Mouse (Mus musculus) intestine, embryonic 16.5 days (tissue): ENCODE results near the gene Cyp2e1. TPM values are rescaled to one million over a fixed set of nuclear protein-coding genes. Genes with fewer than 3 reads are reported as not detected.

Experiments
- ATAC-seq: fragments of 200-750 bp; cut with Nextera tagmentation; 2 replicates; pipeline ENCODE4 v1.8.0; 2017; ENCODE audit warnings: moderate TSS enrichment, moderate library complexity
- H3K27ac ChIP-seq: fragments of 300-500 bp; sonication (generic); 2 replicates; pipeline ENCODE4 v1.5.1; 2014; ENCODE audit warnings: mild to moderate bottlenecking, low read length
- H3K27me3 ChIP-seq: fragments of 300-500 bp; sonication (generic); replicated peaks from 2 replicates; pipeline ENCODE4 v1.6.1; 2014; ENCODE audit warnings: low read length, control low read depth, mixed read lengths; ENCODE audit not compliant: control insufficient read depth, insufficient read depth
- H3K36me3 ChIP-seq: fragments of 300-500 bp; sonication (generic); 2 replicates; pipeline ENCODE4 v1.6.1; 2014; ENCODE audit warnings: low read length, control low read depth; ENCODE audit not compliant: control insufficient read depth, insufficient read depth
- H3K4me1 ChIP-seq: fragments of 300-500 bp; sonication (generic); 2 replicates; pipeline ENCODE4 v1.6.1; 2014; ENCODE audit warnings: low read length, control low read depth, mixed read lengths; ENCODE audit not compliant: control insufficient read depth, insufficient read depth
- H3K4me2 ChIP-seq: fragments of 300-500 bp; sonication (generic); 2 replicates; pipeline ENCODE4 v1.6.1; 2014; ENCODE audit warnings: low read depth, low read length, control low read depth
- H3K4me3 ChIP-seq: fragments of 300-500 bp; sonication (generic); 2 replicates; pipeline ENCODE4 v1.5.1; 2014; ENCODE audit warnings: mild to moderate bottlenecking, low read length
- H3K9ac ChIP-seq: fragments of 300-500 bp; sonication (generic); 2 replicates; pipeline ENCODE4 v1.6.1; 2014; ENCODE audit warnings: low read depth, low read length
- H3K9me3 ChIP-seq: fragments of 300-500 bp; sonication (generic); 2 replicates; pipeline ENCODE4 v1.6.1; 2016; ENCODE audit warnings: low read length, control low read depth; ENCODE audit not compliant: control insufficient read depth
- WGBS: fragments of 180-500 bp; shearing (Covaris S2); extraction: QIAGEN DNeasy Blood & Tissue Kit; methylation state at CpG from one replicate; pipeline ENCODE4 v1.1.7; 2014; 5-methylcytosine and 5-hydroxymethylcytosine counted together
- polyA plus RNA-seq: library from polyadenylated mRNA; unstranded; fragments of >200 nt; fragmentation: Nextera tagmentation; extraction: Ambion mirVana; gene quantifications from 2 replicates; pipeline ENCODE4 v1.2.1, GENCODE M21; 2015

Cyp2e1 gene
- polyA plus RNA-seq, 1 experiment from 2014 or later = not detected

DNA sequence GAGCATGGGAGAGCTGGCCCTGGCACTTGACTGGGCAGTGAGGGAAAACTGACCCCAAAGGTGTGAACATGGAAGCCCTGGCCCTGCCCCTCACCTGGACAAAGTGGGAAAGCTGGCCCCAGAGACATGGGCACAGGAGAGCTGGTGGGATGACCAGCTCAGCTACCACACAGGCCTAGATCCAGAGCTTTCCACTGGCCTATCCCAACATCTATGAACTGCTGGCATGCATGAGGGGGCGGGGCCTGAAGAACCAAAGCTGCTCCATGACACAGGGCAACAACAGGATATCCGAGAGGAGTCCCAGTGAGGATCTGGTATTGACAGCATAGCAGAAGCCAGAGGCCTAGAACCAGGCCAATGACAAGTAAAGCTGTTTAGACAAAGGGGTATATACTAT lies 34.7 kb downstream of the Cyp2e1 start:
- no peaks in the 10 kb centered on the region for H3K4me1 ChIP-seq
- 67% methylated on average over 2 of the region's 2 CpGs for WGBS
- H3K27me3 ChIP-seq = no peaks in the 10 kb centered on the region
- no peak overlapping the region for H3K4me3 ChIP-seq
- no peak overlapping the region for H3K4me2 ChIP-seq
- H3K9me3 ChIP-seq = no peaks in the 10 kb centered on the region
- no peak for ATAC-seq
- no peak overlapping the region for H3K9ac ChIP-seq
- H3K36me3 ChIP-seq = no peaks in the 10 kb centered on the region
- H3K27ac ChIP-seq = no peak overlapping the region

DNA sequence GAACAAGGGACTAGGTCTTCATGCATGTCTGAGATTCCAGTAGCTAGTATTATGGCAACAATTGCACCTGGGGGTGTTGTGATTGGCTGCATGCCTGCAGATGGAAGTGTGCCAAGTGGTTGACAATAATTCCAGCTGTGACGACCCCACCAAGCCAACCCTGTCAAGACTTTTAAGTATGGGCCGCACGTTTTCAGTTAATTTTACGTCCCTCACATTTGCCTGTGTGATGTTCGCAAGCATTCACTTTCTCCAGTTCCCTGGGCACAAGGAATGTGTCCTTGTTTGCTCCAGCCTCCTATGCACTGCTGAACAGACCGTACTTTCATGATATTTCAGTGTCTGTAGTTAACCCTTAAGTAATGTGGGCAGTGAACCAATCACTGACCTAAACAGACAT lies 39.1 kb downstream of the Cyp2e1 start:
- ATAC-seq = no peak
- no peaks in the 10 kb centered on the region for H3K9me3 ChIP-seq
- no peaks in the 10 kb centered on the region for H3K36me3 ChIP-seq
- H3K4me2 ChIP-seq = no peak overlapping the region
- H3K27ac ChIP-seq = no peak overlapping the region
- no peaks in the 10 kb centered on the region for H3K4me1 ChIP-seq
- WGBS = 73% methylated on average over 6 of the region's 6 CpGs
- no peak overlapping the region for H3K4me3 ChIP-seq
- H3K27me3 ChIP-seq = no peaks in the 10 kb centered on the region
- no peak overlapping the region for H3K9ac ChIP-seq

DNA sequence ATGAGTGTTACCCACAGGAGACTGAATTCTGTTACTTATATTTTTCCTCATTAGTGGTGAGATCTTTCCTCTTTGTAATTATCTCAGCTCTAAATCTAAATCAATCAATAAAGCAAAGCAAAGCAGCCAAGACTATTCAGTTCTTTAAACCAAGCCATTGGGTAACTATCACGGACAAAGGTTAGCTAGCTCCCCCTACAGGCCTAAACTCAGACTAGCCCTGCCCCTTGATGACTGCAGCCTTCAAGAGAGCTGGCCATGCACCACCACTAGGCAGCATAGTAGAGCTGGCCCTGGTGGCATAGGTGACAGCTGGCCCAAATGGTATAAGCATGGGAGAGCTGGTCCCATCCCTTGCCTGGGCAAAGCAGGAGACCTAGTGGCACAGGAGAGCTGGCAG lies 42.2 kb downstream of the Cyp2e1 start:
- no peaks in the 10 kb centered on the region for H3K36me3 ChIP-seq
- no peaks in the 10 kb centered on the region for H3K4me1 ChIP-seq
- ATAC-seq = no peak
- H3K27ac ChIP-seq = no peak overlapping the region
- H3K27me3 ChIP-seq = no peaks in the 10 kb centered on the region
- no peak overlapping the region for H3K9ac ChIP-seq
- no peak overlapping the region for H3K4me3 ChIP-seq
- no peaks in the 10 kb centered on the region for H3K9me3 ChIP-seq
- no peak overlapping the region for H3K4me2 ChIP-seq
- 12% methylated on average over 1 of the region's 1 CpGs for WGBS

DNA sequence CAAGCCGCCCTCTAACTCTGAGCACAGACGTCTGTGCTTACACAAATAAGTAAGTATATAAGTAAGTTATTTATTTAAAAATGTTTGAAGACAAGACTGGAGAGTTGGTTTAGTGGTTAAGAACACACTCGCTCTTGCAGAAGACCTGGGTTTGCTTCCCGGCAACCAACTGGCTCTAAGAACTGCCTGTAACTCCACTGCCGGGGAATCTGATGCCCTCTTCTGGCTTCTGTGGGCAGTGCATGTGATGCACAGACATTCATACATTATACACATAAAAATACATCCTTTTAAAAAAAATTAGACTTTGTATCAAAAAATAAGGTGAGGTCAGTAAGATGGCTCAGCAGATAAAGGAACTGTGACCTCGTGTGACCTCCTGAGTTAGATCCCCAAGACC lies 47.0 kb downstream of the Cyp2e1 start:
- 92% methylated on average over 6 of the region's 6 CpGs for WGBS
- no peak for ATAC-seq
- Histone ChIP-seq H3K9ac (no peak overlapping the region), H3K36me3 (no peaks in the 10 kb centered on the region), H3K4me3 (no peak overlapping the region), H3K4me2 (no peak overlapping the region), H3K27ac (no peak overlapping the region), H3K9me3 (no peaks in the 10 kb centered on the region), H3K4me1 (no peaks in the 10 kb centered on the region), H3K27me3 (no peaks in the 10 kb centered on the region)

DNA sequence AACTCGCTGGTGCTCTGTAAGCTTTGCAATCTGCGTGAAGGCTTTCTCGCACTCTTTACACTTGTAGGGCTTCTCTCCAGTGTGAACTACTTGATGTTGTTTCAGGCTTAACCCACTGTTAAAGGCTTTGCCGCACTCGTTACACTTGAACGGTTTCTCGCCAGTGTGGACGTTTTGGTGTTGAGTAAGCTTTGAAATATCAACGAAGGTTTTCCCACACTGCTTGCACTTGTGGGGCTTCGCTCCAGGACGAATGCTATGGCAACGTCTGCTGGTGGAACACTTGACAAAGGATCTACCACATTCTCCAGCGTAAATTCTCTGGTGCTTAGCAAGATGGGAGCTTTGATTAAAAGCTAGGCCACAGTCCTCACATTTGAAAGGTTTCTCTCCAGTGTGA lies 48.2 kb downstream of the Cyp2e1 start:
- Histone ChIP-seq H3K4me2 (no peak overlapping the region), H3K4me3 (no peak overlapping the region), H3K9me3 (no peaks in the 10 kb centered on the region), H3K9ac (no peak overlapping the region), H3K4me1 (no peaks in the 10 kb centered on the region), H3K36me3 (no peaks in the 10 kb centered on the region), H3K27me3 (no peaks in the 10 kb centered on the region), H3K27ac (no peak overlapping the region)
- 89% methylated on average over 13 of the region's 13 CpGs for WGBS
- no peak for ATAC-seq

DNA sequence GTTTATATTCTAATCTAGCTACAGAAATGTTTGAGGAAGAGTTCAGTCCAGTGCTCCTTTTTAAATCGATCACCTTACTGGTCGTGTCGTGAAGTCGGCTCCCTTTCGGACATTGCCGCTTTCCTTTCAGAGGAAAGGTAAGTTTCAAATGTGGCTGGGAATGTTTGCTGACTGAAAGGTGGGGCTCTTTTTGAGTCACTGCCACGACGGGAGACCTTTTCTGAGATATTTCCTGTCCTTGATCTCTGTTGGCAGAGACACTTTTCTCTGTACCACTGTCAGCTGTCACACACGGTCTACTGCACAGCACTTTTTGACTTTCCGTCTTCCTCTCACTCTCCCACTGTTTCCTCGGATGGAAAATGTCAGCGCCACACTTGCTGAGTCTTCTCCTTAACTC lies 49.3 kb downstream of the Cyp2e1 start:
- Histone ChIP-seq H3K27me3 (no peaks in the 10 kb centered on the region), H3K9me3 (no peaks in the 10 kb centered on the region), H3K9ac (no peak overlapping the region), H3K4me1 (no peaks in the 10 kb centered on the region), H3K4me2 (no peak overlapping the region), H3K36me3 (no peaks in the 10 kb centered on the region), H3K27ac (no peak overlapping the region), H3K4me3 (no peak overlapping the region)
- 88% methylated on average over 12 of the region's 12 CpGs for WGBS
- no peak for ATAC-seq

DNA sequence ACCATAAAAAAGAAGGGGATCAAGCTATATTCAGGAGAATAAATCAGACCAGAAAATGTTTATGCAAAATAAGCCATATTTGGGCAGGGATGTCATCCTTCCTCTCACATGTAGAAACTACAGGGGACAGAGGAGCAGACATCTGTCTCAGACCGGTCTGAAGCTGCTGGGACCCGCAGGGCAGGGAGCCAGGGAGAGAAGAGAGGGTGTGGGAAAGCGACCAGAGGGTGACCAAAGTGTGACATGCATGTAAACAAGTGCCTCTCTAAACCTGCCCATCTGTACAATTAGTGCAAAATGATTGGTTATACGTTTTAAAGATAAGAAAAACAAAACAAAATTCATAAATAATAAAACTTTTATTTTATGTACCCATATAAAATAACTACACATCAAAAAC lies 56.6 kb downstream of the Cyp2e1 start:
- WGBS = 55% methylated on average over 4 of the region's 4 CpGs
- ATAC-seq = no peak
- Histone ChIP-seq H3K4me1 (peaks cover 9% of the 10 kb centered on the region), H3K9me3 (no peaks in the 10 kb centered on the region), H3K27me3 (no peaks in the 10 kb centered on the region), H3K27ac (no peak overlapping the region), H3K4me3 (no peak overlapping the region), H3K4me2 (no peak overlapping the region), H3K9ac (no peak overlapping the region), H3K36me3 (no peaks in the 10 kb centered on the region)

DNA sequence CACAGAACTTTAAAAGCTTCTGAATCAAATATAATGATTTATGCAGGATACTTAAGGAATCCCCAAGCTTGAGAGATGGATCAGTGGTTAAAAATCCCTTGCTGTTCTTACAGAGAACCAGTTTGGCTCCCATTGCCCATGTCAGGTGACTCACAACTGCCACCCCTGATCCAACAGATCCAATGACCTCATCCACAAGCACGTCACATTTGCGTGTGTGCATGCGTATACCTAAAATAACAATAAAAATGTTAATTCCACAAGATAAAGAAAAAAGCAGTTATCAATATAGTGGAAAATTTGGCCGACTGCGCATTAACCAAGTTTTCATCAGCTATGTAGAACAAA lies 57.7 kb downstream of the Cyp2e1 start:
- H3K27me3 ChIP-seq = no peaks in the 10 kb centered on the region
- peaks cover 9% of the 10 kb centered on the region for H3K4me1 ChIP-seq
- no peak overlapping the region for H3K27ac ChIP-seq
- H3K9me3 ChIP-seq = no peaks in the 10 kb centered on the region
- WGBS = 52% methylated on average over 5 of the region's 5 CpGs
- no peak for ATAC-seq
- H3K9ac ChIP-seq = no peak overlapping the region
- peak overlapping the region; percentile 66 for H3K4me2 ChIP-seq
- no peaks in the 10 kb centered on the region for H3K36me3 ChIP-seq
- H3K4me3 ChIP-seq = peak overlapping the region; percentile 47

DNA sequence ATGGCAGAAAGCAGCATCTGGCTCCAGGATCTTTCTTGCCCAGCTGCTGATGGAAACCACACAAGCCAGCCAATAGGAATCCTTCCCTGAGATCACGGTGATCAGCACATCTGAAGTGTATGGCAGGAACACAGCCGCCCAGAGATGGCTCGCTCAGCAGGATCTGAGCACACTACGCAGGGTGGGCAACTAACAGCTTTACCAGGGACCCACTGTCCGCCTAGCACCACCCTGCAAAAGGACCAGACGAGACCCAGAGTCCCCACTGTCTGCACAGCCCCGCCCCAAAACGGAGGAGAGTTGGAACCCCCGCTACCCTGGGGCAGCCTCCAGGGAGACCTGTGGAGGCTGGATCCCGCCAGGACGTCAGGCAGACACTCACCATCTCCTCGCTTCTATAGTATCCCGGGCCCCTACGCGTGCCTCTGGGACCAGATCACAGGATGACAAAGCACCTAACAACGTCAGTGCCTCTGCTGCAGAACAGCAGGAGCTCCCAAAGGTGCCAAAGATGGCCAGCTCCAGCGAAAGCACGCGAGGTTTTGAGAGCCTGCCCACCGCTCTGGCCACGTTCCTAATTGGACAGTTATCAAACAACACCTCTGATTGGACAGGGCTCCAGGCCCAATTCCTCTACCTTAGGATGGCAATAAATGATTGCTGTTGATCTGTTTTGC lies 58.3 kb downstream of the Cyp2e1 start, which contains the start of gene Zfp941:
Zfp941 (minus strand) TSS at position 526 of the 677 bp plus-strand sequence.
- Histone ChIP-seq H3K27ac (no peak within 1 kb of the TSS), H3K4me2 (peak within 1 kb of the TSS; percentile 66), H3K9ac (peak within 1 kb of the TSS; percentile 53), H3K9me3 (no peaks in the 10 kb centered on the region), H3K4me1 (peaks cover 9% of the 10 kb centered on the region), H3K4me3 (peak within 1 kb of the TSS; percentile 47), H3K27me3 (no peaks in the 10 kb centered on the region), H3K36me3 (no peaks in the 10 kb centered on the region)
- peak; percentile 72 for ATAC-seq
- WGBS = 2% methylated on average over 21 of the region's 21 CpGs

DNA sequence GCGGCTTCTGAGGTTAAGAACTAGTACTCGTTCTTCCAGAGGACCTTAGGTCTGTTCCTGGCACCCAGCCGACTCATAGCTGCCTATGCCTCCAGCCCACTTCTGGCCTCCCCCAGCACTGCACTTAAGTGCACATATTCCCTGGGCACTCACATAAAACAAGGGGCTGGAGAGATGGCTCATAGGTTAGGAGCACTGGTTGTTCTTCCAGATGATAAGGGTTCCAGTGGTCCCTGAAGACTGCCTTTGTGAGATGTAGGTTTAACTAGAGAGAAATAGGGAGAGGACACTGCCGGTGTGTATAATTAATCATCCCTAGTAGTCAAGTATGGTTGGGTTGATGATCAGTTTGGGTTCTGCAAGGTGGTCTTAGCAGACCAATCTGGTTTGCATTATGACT lies 59.2 kb downstream of the Cyp2e1 start:
- H3K4me1 ChIP-seq = peaks cover 9% of the 10 kb centered on the region
- H3K27me3 ChIP-seq = no peaks in the 10 kb centered on the region
- no peak overlapping the region for H3K27ac ChIP-seq
- no peak for ATAC-seq
- no peaks in the 10 kb centered on the region for H3K9me3 ChIP-seq
- no peak overlapping the region for H3K9ac ChIP-seq
- WGBS = 91% methylated on average over 4 of the region's 4 CpGs
- no peak overlapping the region for H3K4me2 ChIP-seq
- no peaks in the 10 kb centered on the region for H3K36me3 ChIP-seq
- H3K4me3 ChIP-seq = no peak overlapping the region
